Mouse (Mus musculus) C2C12 (cell line): Measurements from ENCODE around the gene Smad1.

Experiments
- CEBPB ChIP-seq: IDR thresholded peaks from one replicate; pipeline ENCODE4 v1.6.1; 2011; ENCODE audit warnings: low read depth, mild to moderate bottlenecking, control low read depth, moderate library complexity
- CTCF ChIP-seq: IDR thresholded peaks from one replicate; pipeline ENCODE4 v1.5.1; 2011; ENCODE audit not compliant: control insufficient read depth, insufficient read depth, insufficient read length
- MAX ChIP-seq: IDR thresholded peaks from one replicate; pipeline ENCODE4 v1.6.1; 2011; ENCODE audit warnings: mild to moderate bottlenecking, control low read depth
- MYOD1 ChIP-seq: IDR thresholded peaks from one replicate; pipeline ENCODE4 v1.6.1; 2011; ENCODE audit warnings: low read depth; ENCODE audit not compliant: control insufficient read depth, insufficient read length
- USF1 ChIP-seq: IDR thresholded peaks from one replicate; pipeline ENCODE4 v1.6.1; 2011; ENCODE audit warnings: low read depth, mild to moderate bottlenecking, control low read depth, moderate library complexity

- TF ChIP-seq CTCF: no peak
- no peak for TF ChIP-seq USF1
- TF ChIP-seq MAX: no peak
- TF ChIP-seq CEBPB: no peak
- no peak for TF ChIP-seq MYOD1
Measured at GRCm38 (mm10) chr8:79386358-79386757, 13.0 kb downstream of the Smad1 start.
